Mouse (Mus musculus) heart, adult 9 months (tissue): ENCODE measurements around the gene Slc7a6.
"Not testable (repeated sequence)": the region's sequence is repeated elsewhere in the genome, so short reads cannot be mapped to it uniquely, and the experiment has no call there.

ENCODE experiments used
- DNase-seq, 2 experiments: peaks; one replicate each; pipeline ENCODE4 v3.0.0; 2022; ENCODE audit warnings: low spot score in 2 of 2

Gene Slc7a6

GRCm38 (mm10) chr8:106185628-106186270, 17.1 kb downstream of the Slc7a6 start:
- peak; percentile 76 to 81 for DNase-seq

DNA sequence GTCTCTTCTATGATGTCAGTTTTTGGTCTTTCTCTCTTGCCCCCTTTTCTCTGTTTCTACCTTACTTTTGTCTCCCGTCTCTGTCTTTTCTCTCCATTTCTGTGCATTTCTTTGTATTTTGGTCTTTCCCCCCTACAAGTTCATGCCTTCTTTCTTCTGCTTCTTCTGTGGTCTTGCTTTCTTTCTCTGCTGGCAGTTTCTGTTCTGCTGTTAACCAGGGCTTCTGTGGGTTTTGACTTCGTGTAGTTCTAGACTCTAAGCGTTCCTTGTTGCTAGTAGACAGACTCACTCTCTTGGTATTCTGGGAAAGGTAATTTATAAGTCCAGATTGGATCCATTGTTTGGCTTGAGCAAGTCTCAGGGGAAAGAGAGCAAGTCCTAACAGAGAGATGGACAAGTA, 17.7 kb downstream of the Slc7a6 start:
- no peak for DNase-seq

DNA sequence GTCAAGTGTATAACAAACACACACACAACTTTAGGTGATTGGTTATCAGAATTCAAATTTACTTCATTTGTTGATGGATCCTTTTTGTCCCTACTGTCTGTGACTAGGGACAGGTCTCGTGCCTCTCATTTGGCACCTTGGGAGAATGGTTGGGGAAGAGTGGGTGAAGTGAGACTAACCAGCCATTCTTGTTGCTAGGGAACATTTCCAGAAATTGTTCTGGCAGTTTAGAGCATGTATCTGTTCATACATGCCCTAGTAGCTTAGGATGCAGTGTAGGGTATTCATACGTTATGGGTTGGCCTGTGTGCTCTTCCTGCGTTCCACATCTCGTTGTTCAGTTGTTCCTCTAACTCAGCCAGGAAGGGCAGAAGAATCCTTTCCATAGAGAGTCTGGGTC, 20.5 kb downstream of the Slc7a6 start:
- DNase-seq = no peak

DNA sequence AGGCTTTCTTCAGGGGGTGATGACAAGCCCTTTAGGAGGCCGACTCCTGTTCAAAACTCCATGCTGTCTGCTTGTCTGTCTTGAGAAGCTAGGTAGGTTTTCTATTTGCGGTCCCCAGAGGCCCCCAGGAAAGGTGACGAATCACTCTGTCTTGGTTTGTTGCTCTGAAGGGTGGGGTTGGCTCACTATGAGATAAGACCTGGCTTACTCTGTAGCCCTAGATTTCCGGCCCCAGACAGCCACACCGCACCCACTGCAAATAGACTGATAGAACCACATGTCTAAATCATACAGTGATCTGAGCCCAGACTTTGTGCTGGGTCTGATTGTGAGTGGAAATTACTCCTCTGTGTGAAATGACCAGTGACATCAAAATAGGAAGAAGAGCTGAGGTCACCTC, 23.0 kb downstream of the Slc7a6 start:
- DNase-seq = peak in 1 of 2 experiments; percentile 22

GRCm38 (mm10) chr8:106193162-106193561, 24.5 kb downstream of the Slc7a6 start:
- no peak for DNase-seq

DNA sequence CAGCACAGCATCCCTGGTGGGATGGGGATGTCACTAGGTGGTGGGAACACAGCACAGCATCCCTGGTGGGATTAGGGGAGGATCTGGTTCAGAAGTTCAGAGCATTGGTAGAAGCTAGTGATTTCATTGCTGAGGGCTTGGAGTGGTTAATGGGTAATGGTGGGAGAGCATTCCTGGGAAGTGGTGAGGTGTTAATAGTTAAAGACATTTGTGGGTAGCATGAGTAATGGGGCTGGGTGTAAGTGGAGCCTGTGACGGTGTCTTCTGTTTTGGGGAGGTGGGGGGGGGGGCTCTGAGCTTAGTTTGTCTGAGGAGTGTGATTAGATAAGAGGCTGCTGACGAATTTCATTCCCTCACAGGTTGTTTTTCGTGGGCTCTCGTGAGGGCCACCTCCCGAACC, 25.4 kb downstream of the Slc7a6 start:
- no peak for DNase-seq

- DNase-seq = peak; percentile 11 to 25
Measured at GRCm38 (mm10) chr8:106198741-106199140, 30.1 kb downstream of the Slc7a6 start.

DNA sequence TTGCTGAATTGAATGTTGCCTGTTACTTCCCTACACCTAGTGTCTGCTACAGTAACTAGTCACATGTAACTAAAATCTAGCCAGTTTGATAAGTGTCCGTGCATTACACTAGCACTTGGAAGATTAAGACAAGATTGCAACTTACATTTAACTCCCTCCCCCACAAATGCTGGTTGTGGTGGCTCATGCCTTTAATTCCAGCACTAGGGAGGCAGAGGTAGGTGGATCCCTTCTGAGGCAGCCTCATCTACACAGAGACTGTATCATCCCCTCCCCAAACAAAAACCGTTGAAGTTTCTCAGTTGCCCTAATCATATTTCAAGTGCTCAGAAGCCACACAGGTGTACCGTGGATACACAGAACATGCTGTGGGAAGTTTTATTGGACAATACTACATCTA, 30.9 kb downstream of the Slc7a6 start:
- not testable (repeated sequence) for DNase-seq

DNA sequence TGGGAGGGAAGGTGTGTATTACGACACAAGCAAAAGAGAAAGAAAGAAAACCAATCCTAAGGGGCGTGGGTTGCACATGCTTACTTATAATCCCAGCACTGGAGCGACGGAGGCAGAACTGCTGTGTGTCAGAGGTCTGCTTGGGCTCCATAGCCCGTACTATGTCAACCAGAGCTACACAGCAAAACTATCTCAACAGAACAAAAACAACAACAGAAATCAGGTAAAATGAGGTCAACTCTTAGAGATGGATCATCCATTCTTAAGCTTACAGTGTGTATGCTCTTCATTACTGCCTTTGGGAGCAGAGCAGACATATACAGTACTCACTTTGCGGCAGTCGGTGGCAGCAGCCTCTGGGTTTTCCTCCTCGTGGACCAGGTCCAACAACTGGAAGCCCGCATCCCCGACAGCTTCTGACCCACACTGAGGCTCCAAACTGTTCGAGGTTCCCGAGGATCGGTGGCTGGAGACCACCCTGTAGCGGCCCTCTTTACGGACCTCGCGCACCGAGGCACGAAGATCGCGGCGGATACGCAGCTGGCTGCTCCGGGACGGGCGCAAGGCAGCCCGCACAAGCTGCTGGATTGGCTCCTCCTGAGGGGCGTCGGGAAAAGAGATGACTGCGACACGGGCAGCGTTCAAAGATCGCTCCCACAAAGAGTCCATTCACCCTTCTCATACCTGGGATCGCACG, 41.5 kb downstream of the Slc7a6 start:
- DNase-seq = no peak

DNA sequence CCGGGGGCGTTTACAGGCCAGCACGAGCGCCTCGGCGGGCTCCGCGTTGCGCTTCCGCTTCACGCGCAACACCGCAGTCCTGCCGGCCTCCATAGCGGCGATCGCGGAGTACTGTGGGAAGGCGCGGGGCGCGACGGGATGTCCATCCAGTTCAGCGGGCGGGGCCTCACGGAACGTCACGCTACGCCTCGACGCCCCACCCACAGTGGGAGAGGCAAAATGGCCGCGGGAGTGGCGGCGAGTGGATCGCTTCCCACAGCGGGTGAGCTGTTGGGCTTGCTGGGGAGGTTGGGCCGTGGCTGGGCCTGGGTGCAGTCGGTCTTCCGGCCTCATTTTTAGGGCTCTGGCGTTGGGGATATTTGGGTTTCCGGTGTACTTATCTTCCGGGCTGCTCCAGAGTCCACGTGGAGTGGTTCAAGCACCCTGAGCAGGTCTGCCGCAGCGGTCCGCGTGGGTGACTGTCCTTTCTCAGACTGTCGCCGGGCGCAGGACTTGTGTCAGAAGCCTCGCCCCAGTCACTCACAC, 42.2 kb downstream of the Slc7a6 start, which contains the start of the genes Slc7a6os and Prmt7:
Gene Slc7a6os, minus strand, starts transcription at position 115 of the 525 bp plus-strand sequence.
Gene Prmt7, plus strand, starts transcription at position 116 of the 525 bp plus-strand sequence.
- peak; percentile 93 to 94 for DNase-seq

GRCm38 (mm10) chr8:106211421-106211820, 42.8 kb downstream of the Slc7a6 start:
- DNase-seq = no peak

- no peak for DNase-seq
Measured at GRCm38 (mm10) chr8:106213959-106214358, 45.3 kb downstream of the Slc7a6 start.

- DNase-seq = no peak
Measured at GRCm38 (mm10) chr8:106219620-106220019, 51.0 kb downstream of the Slc7a6 start.

GRCm38 (mm10) chr8:106226589-106226988, 57.9 kb downstream of the Slc7a6 start:
- peak; percentile 12 to 47 for DNase-seq

- DNase-seq = no peak
Measured at GRCm38 (mm10) chr8:106231536-106231935, 62.9 kb downstream of the Slc7a6 start.

GRCm38 (mm10) chr8:106232751-106233150, 64.1 kb downstream of the Slc7a6 start:
- DNase-seq = no peak

- no peak for DNase-seq
Measured at GRCm38 (mm10) chr8:106234567-106235261, 66.1 kb downstream of the Slc7a6 start.

GRCm38 (mm10) chr8:106237106-106237505, 68.4 kb downstream of the Slc7a6 start:
- DNase-seq = no peak
